Mouse (Mus musculus) thymus, postnatal 4 days (tissue): ENCODE data around the gene Farp1.
A peak's percentile ranks its signal among the peaks of the same experiment; 100 is the strongest.

Experiments used
- DNase-seq: peaks from one replicate; pipeline ENCODE4 v3.0.0; 2021

Gene Farp1

DNA sequence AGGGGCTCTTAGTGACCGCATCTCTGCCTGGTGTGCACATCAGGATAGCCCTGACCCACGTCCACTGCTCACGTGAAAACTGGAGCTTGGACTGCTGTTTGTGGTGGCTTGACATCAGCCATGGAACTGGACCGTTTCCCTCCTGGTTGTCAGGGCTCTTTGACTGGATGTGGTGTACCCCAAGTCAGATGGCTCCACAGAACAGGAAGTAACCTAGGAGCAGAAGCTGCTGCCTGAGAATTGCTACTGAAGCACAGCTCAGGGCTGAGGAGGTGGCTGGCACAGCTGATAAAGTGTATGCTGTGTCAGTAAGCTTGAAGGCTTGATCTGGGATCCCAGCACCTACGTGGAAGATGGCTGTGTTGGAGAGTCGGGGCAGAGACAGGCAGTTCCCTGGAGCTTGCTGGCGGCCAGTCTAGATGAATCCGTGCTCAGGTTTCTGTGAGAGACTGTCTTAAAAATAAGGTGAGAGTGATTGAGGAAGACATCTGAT lies 151.4 kb downstream of the Farp1 start:
- no peak for DNase-seq

- DNase-seq = peak; percentile 37
Measured at GRCm38 (mm10) chr14:121189840-121190239, 154.8 kb downstream of the Farp1 start.

GRCm38 (mm10) chr14:121190386-121190785 lies 155.4 kb downstream of the Farp1 start:
- DNase-seq = no peak

- no peak for DNase-seq
Measured at GRCm38 (mm10) chr14:121191739-121192138, 156.7 kb downstream of the Farp1 start.

- DNase-seq = no peak
Measured at GRCm38 (mm10) chr14:121192394-121192793, 157.4 kb downstream of the Farp1 start.

GRCm38 (mm10) chr14:121193981-121194380 lies 159.0 kb downstream of the Farp1 start:
- no peak for DNase-seq

GRCm38 (mm10) chr14:121198915-121199572 lies 164.0 kb downstream of the Farp1 start:
- DNase-seq = no peak

GRCm38 (mm10) chr14:121199789-121200188 lies 164.8 kb downstream of the Farp1 start:
- no peak for DNase-seq

DNA sequence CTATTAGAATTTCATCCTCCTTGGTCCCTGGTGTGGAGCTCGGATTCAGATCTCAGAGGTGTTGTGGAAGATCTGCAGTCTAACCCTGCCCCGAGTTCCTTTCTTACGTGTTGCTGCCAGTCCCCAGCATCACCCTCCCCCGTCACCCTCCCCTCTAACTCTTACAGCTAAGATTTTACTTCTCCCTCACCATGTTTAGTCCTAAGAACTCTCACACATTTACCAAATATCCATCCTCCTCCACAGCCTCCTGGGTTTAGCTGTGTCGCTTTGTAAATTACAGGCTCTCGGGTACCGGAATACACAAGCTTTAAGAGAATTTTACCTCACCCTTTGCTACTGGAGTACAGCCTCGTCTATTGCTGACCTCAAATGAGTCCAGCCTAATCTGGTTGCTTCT lies 165.4 kb downstream of the Farp1 start:
- DNase-seq = no peak

- no peak for DNase-seq
Measured at GRCm38 (mm10) chr14:121201178-121201577, 166.2 kb downstream of the Farp1 start.

GRCm38 (mm10) chr14:121205459-121205858 lies 170.5 kb downstream of the Farp1 start:
- no peak for DNase-seq

GRCm38 (mm10) chr14:121207441-121208158 lies 172.6 kb downstream of the Farp1 start:
- DNase-seq = no peak

DNA sequence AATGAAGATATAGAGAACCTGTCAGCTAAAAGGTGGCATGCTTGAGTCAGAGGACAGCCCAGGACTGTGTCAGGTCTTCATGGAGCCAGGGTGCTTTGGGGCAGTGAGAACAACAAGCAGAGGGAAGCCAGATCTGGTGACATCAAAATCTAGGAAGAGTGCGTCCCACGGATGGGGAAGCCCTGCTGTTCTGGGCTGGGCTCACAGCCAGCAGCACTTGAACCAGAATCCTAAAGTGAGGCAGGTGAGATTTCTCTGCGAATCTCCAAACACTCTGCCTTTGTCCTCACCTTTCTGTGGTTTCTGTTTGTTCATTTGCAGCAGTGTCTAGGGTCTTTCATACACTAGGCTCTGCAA lies 173.1 kb downstream of the Farp1 start:
- DNase-seq = no peak

GRCm38 (mm10) chr14:121210318-121210717 lies 175.3 kb downstream of the Farp1 start:
- DNase-seq = no peak

DNA sequence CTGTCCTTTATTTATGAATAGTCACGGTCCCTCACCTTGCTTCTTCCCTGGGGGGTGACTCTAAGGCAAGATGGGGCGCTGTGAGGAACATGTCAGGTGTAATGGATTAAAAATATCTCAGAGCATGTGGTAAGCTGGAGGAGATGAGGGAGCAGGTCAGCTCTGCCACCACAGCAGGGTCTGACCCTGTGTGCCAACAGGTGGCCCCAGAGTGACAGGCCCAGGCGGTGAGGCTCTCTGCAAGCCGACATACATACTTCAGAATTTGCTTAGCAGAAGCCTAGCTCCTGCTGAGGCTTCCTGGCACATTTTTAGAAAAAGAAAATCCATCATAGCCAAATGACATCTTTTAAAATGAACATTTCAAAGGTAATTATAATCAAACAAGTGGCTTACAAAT lies 178.7 kb downstream of the Farp1 start:
- no peak for DNase-seq

GRCm38 (mm10) chr14:121214636-121215257 lies 179.7 kb downstream of the Farp1 start:
- DNase-seq = no peak

GRCm38 (mm10) chr14:121215817-121216216 lies 180.8 kb downstream of the Farp1 start:
- no peak for DNase-seq

- DNase-seq = no peak
Measured at GRCm38 (mm10) chr14:121216672-121217071, 181.7 kb downstream of the Farp1 start.

DNA sequence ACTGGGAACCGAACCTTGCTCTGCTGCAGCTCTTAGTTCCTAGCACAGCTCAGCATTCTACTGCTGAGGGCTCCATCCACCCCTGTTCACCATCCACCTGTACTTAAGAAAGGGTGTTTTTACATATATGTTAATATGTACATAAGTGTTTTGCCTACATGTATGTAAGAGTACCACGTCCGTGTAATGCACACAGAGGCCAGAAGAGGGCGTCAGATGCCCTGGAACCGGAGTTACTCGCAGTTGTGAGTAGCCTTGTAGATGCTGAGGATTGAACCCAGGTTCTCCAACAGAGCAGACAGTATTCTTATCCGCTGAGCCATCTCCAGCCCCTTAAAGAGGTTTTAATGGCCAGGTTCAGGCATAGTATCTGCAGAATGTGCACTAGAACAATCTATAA lies 183.6 kb downstream of the Farp1 start:
- peak; percentile 52 for DNase-seq

DNA sequence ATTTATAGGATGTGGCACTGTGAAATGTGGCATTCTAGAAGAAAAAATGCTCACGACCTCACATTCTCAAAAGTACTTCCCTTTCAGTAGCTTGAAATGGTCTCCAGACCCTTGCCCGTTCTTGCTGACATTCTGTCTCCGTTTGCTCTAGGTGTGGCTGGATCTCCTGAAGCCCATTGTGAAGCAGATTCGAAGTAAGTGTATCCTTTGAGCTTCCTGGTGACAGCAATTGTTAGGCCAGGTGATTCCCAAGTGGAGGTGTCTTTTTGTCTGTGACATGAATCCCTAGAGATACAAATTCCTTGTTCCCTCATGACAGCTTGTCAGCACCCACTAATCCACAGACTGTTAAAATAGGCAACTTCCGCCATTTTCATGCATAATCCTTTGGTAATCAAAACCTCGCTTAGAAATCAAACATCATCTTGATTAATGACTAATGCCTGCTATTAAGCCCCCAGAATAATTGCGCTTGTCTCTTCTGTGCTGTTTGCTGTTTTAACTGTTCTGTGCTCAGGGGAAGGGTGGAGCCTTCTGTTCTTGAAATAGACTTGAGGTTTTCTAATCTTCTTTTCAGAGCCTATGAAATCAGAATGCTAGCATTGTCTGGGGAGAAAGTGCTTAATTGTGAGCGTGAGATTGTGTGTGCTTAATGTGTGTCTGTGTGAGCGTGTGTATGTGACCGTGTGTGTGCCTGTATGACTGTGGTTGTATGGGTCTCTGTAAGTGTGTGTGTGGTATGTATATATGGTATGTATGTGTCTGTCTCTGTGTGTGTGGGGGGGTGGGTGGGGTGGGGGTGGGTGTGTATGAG lies 184.4 kb downstream of the Farp1 start:
- no peak for DNase-seq

DNA sequence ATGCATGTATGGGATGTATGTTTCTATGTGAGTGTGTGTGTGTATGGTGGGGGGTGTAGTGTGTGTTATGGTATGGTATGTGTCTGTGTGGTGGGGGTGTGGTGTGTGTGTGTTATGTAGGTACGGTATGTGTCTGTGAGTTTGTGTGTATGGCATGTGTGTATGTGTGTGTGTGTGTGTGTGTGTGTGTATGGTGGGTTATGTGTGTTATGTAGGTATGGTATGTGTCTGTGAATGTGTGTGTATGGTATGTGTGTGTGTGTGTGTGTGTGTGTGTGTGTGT lies 185.0 kb downstream of the Farp1 start:
- no peak for DNase-seq

GRCm38 (mm10) chr14:121220723-121221122 lies 185.7 kb downstream of the Farp1 start:
- peak; percentile 50 for DNase-seq

DNA sequence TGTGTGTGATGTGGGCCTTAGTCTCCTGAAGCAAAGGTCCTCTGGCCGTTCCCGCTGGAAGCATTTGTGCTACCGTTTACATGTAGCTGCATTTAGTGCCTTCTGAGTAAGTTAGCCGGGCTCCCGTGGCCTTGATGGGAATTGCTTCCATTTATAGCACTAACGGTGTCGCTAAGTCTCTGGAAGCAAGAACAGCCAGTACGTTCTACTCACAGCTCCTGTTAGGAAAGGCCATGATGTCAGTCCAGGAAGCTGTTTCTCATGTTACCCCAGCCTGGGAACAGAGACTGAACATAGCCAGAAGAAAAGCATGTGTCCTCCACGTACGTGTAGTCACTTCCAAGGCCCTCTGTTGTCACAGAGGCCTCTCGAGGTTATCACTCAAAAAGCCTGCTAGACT lies 190.8 kb downstream of the Farp1 start:
- DNase-seq = no peak
